Mouse (Mus musculus): Measurements from ENCODE around the gene Ddx56. TPM values are rescaled to one million over a fixed set of nuclear protein-coding genes. Genes with fewer than 3 reads are reported as not detected.
A peak's percentile ranks its signal among the peaks of the same experiment; 100 is the strongest.

Gene Ddx56
- total RNA-seq, 2 experiments from 2014 or later, result 48.1 to 50.2 TPM

- DNase-seq (ENCODE audit: extremely low spot score in 1 of 2, low spot score in 2 of 2), result peak in 1 of 2 experiments; percentile 55
- intact Hi-C loops (cut with DNase I), result no loop called here
- TF ChIP-seq CTCF (IDR thresholded peaks at IDR 0.05), result peak; percentile 15
- Histone ChIP-seq H3K27ac (peak overlapping the region; percentile 97), H3K4me3 (peak overlapping the region; percentile 92)
Measured at GRCm38 (mm10) chr11:6292116-6292987, 24.8 kb upstream of the Ddx56 start.

DNA sequence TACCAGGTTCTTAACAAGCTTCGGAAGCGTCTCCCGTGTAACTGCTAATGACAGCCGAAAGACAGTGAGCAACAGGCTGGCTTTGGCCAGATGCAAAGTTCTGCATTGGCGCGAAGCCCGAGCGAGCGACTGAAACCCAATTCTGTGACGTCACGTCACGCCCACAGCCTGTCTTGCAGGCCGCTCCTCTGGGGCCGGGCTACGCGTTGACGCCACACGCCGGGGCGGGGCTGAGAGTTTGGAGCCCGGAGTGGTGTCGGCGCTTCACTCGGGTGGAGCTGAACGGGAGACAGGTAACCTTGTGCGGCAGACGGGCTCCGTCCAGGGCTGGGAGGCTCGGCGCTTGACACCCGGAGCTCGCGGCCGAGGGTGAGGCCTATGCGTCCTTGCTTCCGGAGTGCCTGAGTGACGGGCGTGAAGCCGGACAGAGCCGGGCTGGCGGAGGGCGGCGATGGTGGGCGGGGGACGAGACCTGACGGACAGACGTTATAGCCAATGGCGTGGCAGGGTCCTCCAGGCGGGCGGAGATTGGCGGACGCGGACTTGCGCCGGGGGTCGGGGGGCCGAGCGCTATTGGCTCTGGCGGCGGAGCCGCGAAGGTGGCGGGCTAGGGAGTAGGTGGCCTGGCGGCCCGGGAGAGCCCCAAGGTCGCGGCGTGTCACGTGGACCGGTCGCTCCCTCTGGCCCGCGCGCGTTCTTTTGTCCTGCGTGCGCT is 24.0 kb upstream of the Ddx56 start, which contains the start of gene Ogdh:
Ogdh (plus strand) TSS at position 233 of the 715 bp plus-strand sequence.
- H3K4me3 ChIP-seq, result peak within 1 kb of the TSS; percentile 92
- DNase-seq (ENCODE audit: extremely low spot score in 1 of 2, low spot score in 2 of 2), result peak; percentile 97 to 99
- intact Hi-C loops (cut with DNase I), result loop anchor here (2.0 kb wide), 1 partner anchor 17 kb away; the partner anchor contains the start of gene Tmed4

GRCm38 (mm10) chr11:6290883-6291282 is 23.3 kb upstream of the Ddx56 start:
- intact Hi-C loops (cut with DNase I), result loop anchor here (2.0 kb wide), 1 partner anchor 16 kb away; the partner anchor contains the start of gene Tmed4
- no peak for TF ChIP-seq CTCF (IDR thresholded peaks at IDR 0.05)
- Histone ChIP-seq H3K27ac (no peak overlapping the region), H3K4me3 (peak overlapping the region; percentile 92)
- DNase-seq (ENCODE audit: extremely low spot score in 1 of 2, low spot score in 2 of 2), result no peak

More for the DNA sequence above, 24.0 kb upstream of the Ddx56 start, which contains the start of gene Ogdh:
- H3K27ac ChIP-seq, result peak within 1 kb of the TSS; percentile 97
- TF ChIP-seq CTCF (IDR thresholded peaks at IDR 0.05), result no peak

DNA sequence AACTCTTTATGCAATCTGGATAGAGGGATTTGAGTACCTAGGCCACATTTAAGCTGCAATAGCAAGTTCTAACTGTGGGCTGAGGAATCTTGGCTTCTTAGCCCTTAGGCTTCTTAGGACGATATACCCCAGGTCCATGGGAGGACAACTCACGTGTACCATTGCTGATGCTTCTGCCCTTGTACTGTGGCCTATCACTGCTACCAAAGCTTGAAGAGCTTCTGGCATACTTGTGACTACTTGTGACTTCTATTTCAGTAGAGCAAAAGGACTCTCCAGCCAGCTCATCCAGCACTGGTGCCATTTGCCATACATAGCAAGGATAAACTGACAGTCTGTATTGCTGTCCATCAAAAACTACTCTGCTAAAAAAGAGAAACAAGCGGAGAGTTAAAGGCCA is 22.6 kb upstream of the Ddx56 start:
- TF ChIP-seq CTCF (IDR thresholded peaks at IDR 0.05), result no peak
- Histone ChIP-seq H3K27ac (no peak overlapping the region), H3K4me3 (no peak overlapping the region)
- no peak for DNase-seq (ENCODE audit: extremely low spot score in 1 of 2, low spot score in 2 of 2)
- intact Hi-C loops (cut with DNase I), result loop anchor here (2.0 kb wide), 1 partner anchor 15 kb away; the partner anchor contains the start of gene Tmed4

GRCm38 (mm10) chr11:6282940-6283339 is 15.4 kb upstream of the Ddx56 start:
- DNase-seq (ENCODE audit: extremely low spot score in 1 of 2, low spot score in 2 of 2), result no peak
- Histone ChIP-seq H3K4me3 (no peak overlapping the region), H3K27ac (no peak overlapping the region)
- TF ChIP-seq CTCF (IDR thresholded peaks at IDR 0.05), result no peak
- intact Hi-C loops (cut with DNase I), result no loop called here

DNA sequence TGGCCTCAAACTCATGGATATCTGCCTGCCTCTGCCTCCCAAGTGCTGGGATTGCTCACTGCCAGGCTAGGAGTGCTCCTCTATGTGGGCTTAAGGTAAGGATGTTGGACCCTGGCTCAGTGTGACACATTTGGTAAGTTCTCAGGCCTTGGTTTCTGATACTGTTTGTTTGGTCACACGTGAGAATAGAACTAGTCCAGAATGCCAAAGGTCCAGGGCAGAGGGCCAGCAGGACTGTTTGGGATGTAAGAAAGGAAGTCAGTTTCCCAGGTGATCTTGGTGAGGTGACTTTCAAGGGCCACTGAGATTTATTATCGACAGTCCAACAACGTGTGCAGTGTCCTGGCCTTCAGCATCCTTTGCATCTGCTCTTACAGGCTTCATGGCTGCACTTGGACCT is 8.9 kb upstream of the Ddx56 start:
- intact Hi-C loops (cut with DNase I), result no loop called here
- Histone ChIP-seq H3K4me3 (no peak overlapping the region), H3K27ac (no peak overlapping the region)
- no peak for TF ChIP-seq CTCF (IDR thresholded peaks at IDR 0.05)
- no peak for DNase-seq (ENCODE audit: extremely low spot score in 1 of 2, low spot score in 2 of 2)

DNA sequence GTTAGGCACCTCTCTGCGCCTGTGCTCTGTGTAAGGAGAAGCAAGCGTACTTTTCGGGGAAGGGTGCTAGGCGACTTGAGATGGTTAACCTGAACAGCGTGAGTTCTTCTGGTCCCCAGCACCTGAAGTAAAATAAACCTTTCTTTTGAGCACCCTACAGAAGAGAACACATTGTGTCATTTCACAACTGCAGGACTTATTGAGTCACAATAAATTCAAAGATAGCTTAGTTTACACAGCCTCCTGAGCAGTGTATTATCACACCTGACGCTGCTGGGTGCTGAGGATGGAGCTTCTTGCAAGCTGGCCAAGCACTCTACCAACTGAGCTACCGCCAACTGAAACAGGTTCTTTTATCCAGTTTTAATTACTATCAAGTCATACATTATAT is 7.5 kb upstream of the Ddx56 start:
- H3K27ac ChIP-seq, result peak overlapping the region; percentile 92
- no peak for TF ChIP-seq CTCF (IDR thresholded peaks at IDR 0.05)
- no peak for DNase-seq (ENCODE audit: extremely low spot score in 1 of 2, low spot score in 2 of 2)
- intact Hi-C loops (cut with DNase I), result loop anchor here (2.0 kb wide), 1 partner anchor 16 kb away; the partner anchor contains the start of gene Ogdh
- H3K4me3 ChIP-seq, result peak overlapping the region; percentile 99

- intact Hi-C loops (cut with DNase I), result loop anchor here (2.0 kb wide), 1 partner anchor 16 kb away; the partner anchor contains the start of gene Ogdh
Measured at GRCm38 (mm10) chr11:6274387-6275093, 7.0 kb upstream of the Ddx56 start, which contains the start of gene Tmed4. TSS of gene Tmed4 (minus strand) at chr11:6274870.

GRCm38 (mm10) chr11:6273607-6274006 is 6.0 kb upstream of the Ddx56 start:
- intact Hi-C loops (cut with DNase I), result loop anchor here (2.0 kb wide), 1 partner anchor 17 kb away; the partner anchor contains the start of gene Ogdh
- DNase-seq (ENCODE audit: extremely low spot score in 1 of 2, low spot score in 2 of 2), result no peak
- TF ChIP-seq CTCF (IDR thresholded peaks at IDR 0.05), result no peak
- Histone ChIP-seq H3K27ac (peak overlapping the region; percentile 92), H3K4me3 (peak overlapping the region; percentile 99)

More at GRCm38 (mm10) chr11:6274387-6275093, 7.0 kb upstream of the Ddx56 start, which contains the start of gene Tmed4:
- H3K4me3 ChIP-seq, result peak within 1 kb of the TSS; percentile 99
- peak; percentile 97 for DNase-seq (ENCODE audit: extremely low spot score in 1 of 2, low spot score in 2 of 2)
- peak; percentile 78 for TF ChIP-seq CTCF (IDR thresholded peaks at IDR 0.05)
- H3K27ac ChIP-seq, result peak within 1 kb of the TSS; percentile 92

DNA sequence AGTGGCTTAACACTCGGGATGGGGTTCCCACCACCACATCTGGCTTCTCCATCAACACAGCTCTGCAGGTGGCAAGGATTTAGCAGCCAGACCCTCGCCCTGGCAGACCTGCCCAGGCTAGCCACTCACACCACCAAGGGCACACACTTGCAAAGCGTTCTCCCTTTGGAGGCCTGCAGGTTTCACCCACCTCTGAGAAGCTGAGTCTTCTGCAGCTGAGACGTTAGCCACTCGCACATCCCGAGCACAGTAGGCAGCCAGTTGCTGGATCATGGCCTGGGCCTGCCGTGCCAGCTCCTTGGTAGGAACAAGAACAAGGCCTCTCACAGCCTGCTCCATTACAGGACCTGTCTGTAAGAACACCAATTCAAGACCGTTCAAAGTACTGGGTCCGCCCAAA is 951 bp downstream of the Ddx56 start:
- intact Hi-C loops (cut with DNase I), result loop anchor here (2.0 to 10.0 kb wide), 2 partner anchors 66 to 302 kb away; partner anchors contain the start of genes A730071L15Rik and Nudcd3

More for the DNA sequence above, 951 bp downstream of the Ddx56 start:
- no peak for TF ChIP-seq CTCF (IDR thresholded peaks at IDR 0.05)
- Histone ChIP-seq H3K4me3 (peak overlapping the region; percentile 97), H3K27ac (no peak overlapping the region)
- no peak for DNase-seq (ENCODE audit: extremely low spot score in 1 of 2, low spot score in 2 of 2)

All from left cerebral cortex, adult 2 months (tissue).